Mouse (Mus musculus) monocyte, adult 59 days (primary cell): ENCODE data around the gene 4933428G20Rik. TPM values are rescaled to one million over a fixed set of nuclear protein-coding genes. Genes with fewer than 3 reads are reported as not detected.

ENCODE experiments used
- total RNA-seq, 2 experiments: library from RNA; stranded (reverse); gene quantifications; one replicate each; pipeline ENCODE4 v1.2.4; 2023

Gene 4933428G20Rik
- not detected for total RNA-seq

DNA sequence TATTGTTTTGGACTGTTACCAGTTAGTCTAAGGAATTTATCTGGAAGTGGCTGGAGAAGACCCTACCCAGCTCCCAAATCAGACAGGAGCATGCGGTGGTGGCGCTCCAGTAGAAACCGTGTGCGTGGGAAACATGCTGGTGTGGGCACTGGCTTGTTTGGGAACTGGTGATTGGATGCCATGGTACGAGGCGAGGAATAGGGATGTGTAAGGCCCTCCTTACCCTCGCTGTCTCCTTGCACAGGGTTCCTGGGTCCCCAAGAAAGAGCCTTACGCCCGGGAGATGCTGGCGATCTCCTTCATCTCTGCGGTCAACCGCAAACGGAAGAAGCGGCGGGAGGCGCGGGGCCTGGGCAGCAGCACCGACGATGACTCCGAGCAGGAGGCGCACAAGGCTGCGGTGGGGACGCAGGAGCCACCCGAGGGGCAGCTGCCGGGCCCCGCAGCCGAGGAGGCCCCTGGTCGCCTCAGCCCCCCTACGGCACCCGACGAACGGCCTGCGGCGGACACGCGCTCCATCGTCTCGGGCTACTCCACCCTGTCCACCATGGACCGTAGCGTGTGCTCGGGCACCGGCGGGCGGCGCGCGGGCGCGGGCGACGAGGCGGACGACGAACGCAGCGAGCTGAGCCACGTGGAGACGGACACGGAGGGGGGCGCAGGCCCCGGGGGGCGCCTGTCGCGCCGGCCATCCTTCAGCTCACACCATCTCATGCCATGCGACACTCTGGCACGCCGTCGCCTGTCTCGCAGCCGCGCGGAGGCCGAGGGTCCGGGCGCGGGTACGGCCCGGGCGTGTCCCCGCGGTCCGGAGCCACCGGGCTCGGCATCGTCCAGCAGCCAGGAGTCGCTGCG lies at the start of gene 4933428G20Rik:
4933428G20Rik (minus strand) TSS at position 476 of the 855 bp plus-strand sequence.

Other genes with a start within 250 kb of the 4933428G20Rik start
- 10 to 100 TPM; 59.1 to 59.2 TPM for gene Npepps, start 219.7 kb downstream of the 4933428G20Rik start, total RNA-seq
- 10 to 100 TPM; 10.5 to 11.5 TPM for gene Mrpl45, start 184.6 kb downstream of the 4933428G20Rik start, total RNA-seq
- gene Gpr179, start 148.3 kb downstream of the 4933428G20Rik start, total RNA-seq: not detected
- 10 to 100 TPM; 17.2 to 21.1 TPM for gene Socs7, start 137.8 kb downstream of the 4933428G20Rik start, total RNA-seq
- gene Arhgap23, start 84.8 kb downstream of the 4933428G20Rik start, total RNA-seq: 10 to 100 TPM; 30.8 to 35.8 TPM
- gene Srcin1, start 75.8 kb upstream of the 4933428G20Rik start, total RNA-seq: under 1 TPM; 0.13 to 0.15 TPM
- 1 to 10 TPM; 1.8 to 3.6 TPM for gene Epop, start 129.4 kb upstream of the 4933428G20Rik start, total RNA-seq
- 10 to 100 TPM; 44.3 to 51.2 TPM for gene Mllt6, start 163.1 kb upstream of the 4933428G20Rik start, total RNA-seq
- gene Cisd3, start 185.5 kb upstream of the 4933428G20Rik start, total RNA-seq: 10 to 100 TPM; 21.6 to 21.7 TPM
- gene Pcgf2, start 200.2 kb upstream of the 4933428G20Rik start, total RNA-seq: 1 to 10 TPM; 2.8 to 2.9 TPM
- 100 to 1,000 TPM; 115 to 120 TPM for gene Psmb3, start 203.1 kb upstream of the 4933428G20Rik start, total RNA-seq
- 10 to 100 TPM; 34.2 to 37.9 TPM for gene Pip4k2b, start 244.4 kb upstream of the 4933428G20Rik start, total RNA-seq